Mouse (Mus musculus): Measurements from ENCODE around the gene Pnpla5.

The Pnpla5 gene

DNA sequence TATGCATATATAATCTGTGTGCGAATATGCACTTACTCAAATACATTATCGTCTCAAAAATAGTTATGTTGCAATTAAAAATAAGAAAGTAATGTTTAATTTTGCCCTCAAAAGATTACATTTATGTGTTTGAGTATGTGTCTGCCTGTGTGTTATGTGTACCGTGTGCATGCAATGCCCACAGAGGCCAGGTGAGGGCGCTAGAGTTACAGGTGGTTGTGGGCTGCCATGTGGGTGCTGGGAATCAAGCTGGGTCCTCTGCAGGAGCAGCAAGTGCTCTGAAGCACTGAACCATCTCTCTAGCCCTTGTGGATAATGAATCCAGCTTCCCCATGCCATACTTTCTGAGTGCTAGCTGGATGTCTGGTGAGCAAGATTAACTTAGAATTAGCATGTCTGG lies 57.3 kb downstream of the Pnpla5 start:
- no peak for DNase-seq (ENCODE audit: low read depth)

DNA sequence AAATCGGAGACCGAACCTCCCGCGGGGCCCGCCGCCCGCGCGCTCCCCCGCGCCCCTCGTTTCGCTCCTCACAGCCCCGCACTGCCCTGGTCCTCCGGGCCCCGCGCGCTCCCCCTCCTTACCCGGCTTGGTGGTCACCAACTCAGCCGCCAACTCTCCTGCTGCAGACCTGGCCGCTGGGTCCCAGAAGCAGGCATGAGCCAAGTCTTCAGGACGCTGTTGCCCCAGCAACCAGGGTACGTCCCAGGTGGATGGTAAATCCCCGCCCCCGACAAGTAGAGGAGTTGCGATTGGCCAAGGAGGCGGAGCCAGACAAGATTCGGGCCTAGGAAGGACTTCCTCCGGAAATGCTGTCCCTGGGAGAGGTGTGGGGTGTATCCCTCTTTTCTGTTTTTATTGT lies 57.8 kb downstream of the Pnpla5 start, which contains the start of gene Efcab6:
TSS of gene Efcab6 (minus strand) at position 240 of the 400 bp plus-strand sequence.
- DNase-seq (ENCODE audit: low read depth) = no peak
